Mouse (Mus musculus) hindbrain, embryonic 10.5 days (tissue): ENCODE data around the gene Csrnp3. TPM values are rescaled to one million over a fixed set of nuclear protein-coding genes. Genes with fewer than 3 reads are reported as not detected.
A peak's percentile ranks its signal among the peaks of the same experiment; 100 is the strongest.

ENCODE experiments used
- DNase-seq: peaks from one replicate; pipeline ENCODE4 v3.0.0-alpha.2; 2017; ENCODE audit warnings: low spot score
- H3K27ac ChIP-seq: fragments of 300-500 bp; sonication (generic); 2 replicates; pipeline ENCODE4 v1.5.1; 2016; ENCODE audit warnings: mild to moderate bottlenecking, moderate library complexity
- H3K27me3 ChIP-seq: fragments of 300-500 bp; sonication (generic); 2 replicates; pipeline ENCODE4 v1.6.1; 2016; ENCODE audit warnings: mild to moderate bottlenecking; ENCODE audit not compliant: poor library complexity, insufficient read depth, severe bottlenecking
- H3K36me3 ChIP-seq: fragments of 300-500 bp; sonication (generic); 2 replicates; pipeline ENCODE4 v1.6.1; 2016; ENCODE audit warnings: mild to moderate bottlenecking, moderate library complexity
- H3K4me1 ChIP-seq: fragments of 300-500 bp; sonication (generic); replicated peaks from 2 replicates; pipeline ENCODE4 v1.6.1; 2016; ENCODE audit warnings: mild to moderate bottlenecking
- H3K4me3 ChIP-seq: fragments of 300-500 bp; sonication (generic); 2 replicates; pipeline ENCODE4 v1.5.1; 2016; ENCODE audit warnings: mild to moderate bottlenecking, moderate library complexity
- H3K9me3 ChIP-seq: fragments of 300-500 bp; sonication (generic); 2 replicates; pipeline ENCODE4 v1.6.1; 2016; ENCODE audit warnings: mild to moderate bottlenecking, moderate library complexity
- WGBS: fragments of 180-500 bp; shearing (Covaris S2); methylation state at CpG from one replicate; pipeline ENCODE4 v1.1.7; 2016; 5-methylcytosine and 5-hydroxymethylcytosine counted together
- polyA plus RNA-seq: library from polyadenylated mRNA; unstranded; fragments of >200 nt; fragmentation: Nextera tagmentation; extraction: Ambion mirVana; gene quantifications from 2 replicates; pipeline ENCODE4 v1.2.1, GENCODE M21; 2016

Csrnp3 gene
- polyA plus RNA-seq, 1 experiment from 2014 or later = 12.3 TPM

DNA sequence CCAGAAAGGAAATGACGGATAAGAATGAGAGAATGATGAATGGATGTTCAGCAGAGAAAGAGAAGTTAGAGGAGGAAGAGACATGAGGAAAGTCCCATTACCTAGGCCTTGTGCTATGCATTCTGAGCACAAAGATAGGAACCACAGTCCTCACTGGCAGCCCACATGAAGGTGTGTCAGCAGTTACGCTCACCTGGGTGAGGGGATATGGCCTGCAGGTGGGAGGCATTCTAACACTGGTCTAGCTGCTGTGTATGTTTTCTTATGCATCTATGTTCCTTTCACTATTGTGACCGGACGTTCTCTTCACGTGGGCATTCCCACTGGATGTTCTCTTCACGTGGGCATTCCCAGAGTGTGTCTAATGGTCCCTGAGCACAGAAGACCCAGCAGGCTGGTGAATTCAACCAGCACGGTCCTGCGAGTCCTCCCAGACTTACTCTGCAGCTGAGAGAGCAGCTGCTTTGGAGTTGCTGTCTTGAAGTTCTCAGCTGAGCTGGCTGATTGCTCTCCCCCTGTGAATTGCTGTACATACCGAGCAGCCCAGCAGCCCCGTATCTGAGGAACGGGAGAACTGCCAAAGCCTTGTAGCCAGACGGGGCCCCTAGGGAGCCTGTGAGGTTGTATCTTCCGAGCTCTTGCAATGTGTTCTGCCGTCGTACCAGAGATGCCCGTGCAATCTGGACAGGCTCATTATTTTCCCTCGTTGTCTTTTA is 133.9 kb downstream of the Csrnp3 start:
- no peaks in the 10 kb centered on the region for H3K9me3 ChIP-seq
- peaks cover 35% of the 10 kb centered on the region for H3K4me1 ChIP-seq
- 58% methylated on average over 17 of the region's 17 CpGs for WGBS
- 0 out of 2 replicates have a peak, but pooled peaks cover 5% of the 10 kb centered on the region for H3K36me3 ChIP-seq
- no peak overlapping the region for H3K4me3 ChIP-seq
- no peaks in the 10 kb centered on the region for H3K27me3 ChIP-seq
- peak; percentile 33 for DNase-seq
- H3K27ac ChIP-seq = peak overlapping the region; percentile 76

DNA sequence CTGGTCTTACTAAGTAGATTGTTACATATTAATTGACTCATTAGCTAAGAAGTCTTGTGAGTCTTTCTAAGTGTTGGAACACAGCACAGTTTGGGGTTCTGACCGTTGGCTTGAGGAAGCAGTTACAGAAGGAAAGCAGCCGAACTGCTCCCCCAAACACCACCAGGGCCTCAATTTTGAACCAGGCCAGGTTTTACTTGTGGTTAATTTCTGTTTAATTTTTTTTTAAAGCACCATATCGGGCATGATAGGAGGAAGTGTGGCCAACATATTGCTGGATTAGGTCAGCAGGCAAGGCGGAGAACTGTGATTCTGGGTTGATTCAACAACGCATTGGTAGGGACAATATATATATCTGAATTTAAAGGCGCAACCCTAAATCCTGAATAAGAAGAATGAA is 135.9 kb downstream of the Csrnp3 start:
- Histone ChIP-seq H3K36me3 (0 out of 2 replicates have a peak, but pooled peaks cover 5% of the 10 kb centered on the region), H3K9me3 (no peaks in the 10 kb centered on the region), H3K27me3 (no peaks in the 10 kb centered on the region), H3K4me1 (peaks cover 27% of the 10 kb centered on the region), H3K27ac (no peak overlapping the region), H3K4me3 (no peak overlapping the region)
- WGBS = 95% methylated on average over 6 of the region's 6 CpGs
- DNase-seq = no peak

GRCm38 (mm10) chr2:65981965-65982364 is 136.4 kb downstream of the Csrnp3 start:
- DNase-seq = no peak
- Histone ChIP-seq H3K9me3 (no peaks in the 10 kb centered on the region), H3K4me1 (peaks cover 27% of the 10 kb centered on the region), H3K4me3 (no peak overlapping the region), H3K27ac (no peak overlapping the region), H3K27me3 (no peaks in the 10 kb centered on the region), H3K36me3 (0 out of 2 replicates have a peak, but pooled peaks cover 5% of the 10 kb centered on the region)
- 86% methylated on average over 4 of the region's 4 CpGs for WGBS

DNA sequence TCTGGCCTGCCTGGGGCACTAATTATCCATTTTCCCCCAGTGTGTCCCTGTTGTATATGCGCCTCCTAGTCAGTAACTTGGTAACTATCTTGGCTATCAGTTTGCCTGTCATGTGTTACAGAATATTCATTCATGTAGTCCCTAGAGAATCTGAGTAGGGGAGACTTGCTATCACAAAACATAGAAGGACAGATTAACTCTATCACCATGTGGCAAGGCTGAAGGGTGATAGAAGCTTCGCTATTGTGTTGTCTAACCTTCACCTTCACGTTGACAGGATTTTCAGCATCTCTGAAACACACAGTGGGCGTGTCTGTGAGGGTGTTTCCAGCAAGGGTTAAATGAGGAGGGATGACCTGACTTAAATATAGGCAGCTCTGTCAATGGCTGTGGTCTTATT is 140.1 kb downstream of the Csrnp3 start:
- H3K36me3 ChIP-seq = 0 out of 2 replicates have a peak, but pooled peaks cover 5% of the 10 kb centered on the region
- no peaks in the 10 kb centered on the region for H3K9me3 ChIP-seq
- 83% methylated on average over 4 of the region's 4 CpGs for WGBS
- DNase-seq = no peak
- H3K4me3 ChIP-seq = no peak overlapping the region
- no peak overlapping the region for H3K27ac ChIP-seq
- H3K4me1 ChIP-seq = peaks cover 9% of the 10 kb centered on the region; the same call in 1 of the 2 replicates
- no peaks in the 10 kb centered on the region for H3K27me3 ChIP-seq

- no peak for DNase-seq
- Histone ChIP-seq H3K4me1 (peaks cover 11% of the 10 kb centered on the region; the same call in 1 of the 2 replicates), H3K36me3 (0 out of 2 replicates have a peak, but pooled peaks cover 5% of the 10 kb centered on the region), H3K9me3 (no peaks in the 10 kb centered on the region), H3K27me3 (no peaks in the 10 kb centered on the region), H3K4me3 (no peak overlapping the region), H3K27ac (no peak overlapping the region)
- WGBS = 84% methylated on average over 6 of the region's 6 CpGs
Observed at GRCm38 (mm10) chr2:65987069-65987468, 141.5 kb downstream of the Csrnp3 start.

DNA sequence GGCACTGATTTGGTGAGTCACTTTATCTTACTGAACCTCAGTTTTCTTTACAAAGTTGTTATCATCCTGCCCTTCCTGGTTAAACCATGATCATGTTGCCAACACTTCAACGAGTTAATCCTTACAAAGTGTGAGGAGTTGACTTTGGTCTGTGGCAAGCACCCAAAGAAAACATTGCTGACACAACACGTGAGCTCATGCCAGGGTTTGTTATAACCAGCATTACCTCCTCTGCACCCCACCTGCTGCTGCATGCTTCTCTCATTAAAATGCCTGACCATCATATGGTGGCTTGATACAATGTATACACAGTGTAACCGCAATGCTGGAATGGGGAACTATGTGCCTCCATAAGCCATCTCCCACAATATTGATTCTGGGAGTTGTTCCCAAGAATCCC is 142.0 kb downstream of the Csrnp3 start:
- 0 out of 2 replicates have a peak, but pooled peaks cover 5% of the 10 kb centered on the region for H3K36me3 ChIP-seq
- WGBS = 82% methylated on average over 3 of the region's 3 CpGs
- H3K27me3 ChIP-seq = no peaks in the 10 kb centered on the region
- H3K9me3 ChIP-seq = no peaks in the 10 kb centered on the region
- no peak overlapping the region for H3K27ac ChIP-seq
- peaks cover 16% of the 10 kb centered on the region for H3K4me1 ChIP-seq
- DNase-seq = no peak
- no peak overlapping the region for H3K4me3 ChIP-seq

GRCm38 (mm10) chr2:65988788-65989187 is 143.2 kb downstream of the Csrnp3 start:
- Histone ChIP-seq H3K27me3 (no peaks in the 10 kb centered on the region), H3K9me3 (no peaks in the 10 kb centered on the region), H3K27ac (no peak overlapping the region), H3K4me1 (peaks cover 28% of the 10 kb centered on the region), H3K36me3 (no peaks in the 10 kb centered on the region), H3K4me3 (no peak overlapping the region)
- no peak for DNase-seq
- WGBS = 90% methylated on average over 3 of the region's 3 CpGs

DNA sequence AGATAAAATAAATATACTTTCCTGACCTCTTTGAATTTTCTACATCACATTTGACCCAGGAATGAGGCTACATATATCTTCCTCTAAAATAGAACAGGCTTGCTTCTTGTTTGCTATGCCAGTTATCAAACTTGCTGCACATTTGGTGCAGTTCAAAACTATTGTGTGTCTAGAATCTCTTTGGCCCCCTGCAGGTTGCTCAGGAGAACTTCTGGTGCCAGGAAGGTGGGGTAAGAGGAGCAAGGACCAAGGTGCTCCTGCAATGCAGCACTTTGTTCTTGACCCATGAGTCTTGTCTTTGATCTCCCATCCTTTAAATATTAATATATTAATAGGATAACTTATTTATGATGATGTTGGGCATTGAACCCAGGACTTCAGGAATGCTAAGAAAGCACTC is 144.5 kb downstream of the Csrnp3 start:
- Histone ChIP-seq H3K9me3 (no peaks in the 10 kb centered on the region), H3K27ac (no peak overlapping the region), H3K36me3 (no peaks in the 10 kb centered on the region), H3K27me3 (no peaks in the 10 kb centered on the region), H3K4me3 (no peak overlapping the region), H3K4me1 (peaks cover 40% of the 10 kb centered on the region)
- no peak for DNase-seq

DNA sequence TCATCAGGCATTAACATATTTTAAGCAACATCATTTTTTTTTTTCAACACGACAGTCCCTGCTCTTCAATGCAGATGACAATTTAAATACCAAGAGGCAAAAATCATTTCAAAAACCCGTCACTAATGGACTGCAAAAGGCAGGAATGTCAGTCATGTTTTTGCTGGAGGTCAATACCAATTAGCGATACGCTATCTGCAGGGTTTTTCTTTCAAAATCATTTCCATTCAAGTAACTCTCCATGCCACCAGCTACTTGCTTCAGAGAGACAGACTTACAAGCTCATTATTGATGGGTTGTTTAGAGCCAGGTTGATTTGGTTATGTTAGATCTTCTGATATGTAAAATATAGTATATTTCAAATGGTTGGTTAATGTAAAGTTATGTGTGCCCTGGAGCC is 145.2 kb downstream of the Csrnp3 start:
- Histone ChIP-seq H3K27me3 (no peaks in the 10 kb centered on the region), H3K9me3 (no peaks in the 10 kb centered on the region), H3K4me1 (peaks cover 46% of the 10 kb centered on the region), H3K36me3 (no peaks in the 10 kb centered on the region), H3K27ac (no peak overlapping the region), H3K4me3 (no peak overlapping the region)
- DNase-seq = no peak
- 53% methylated on average over 4 of the region's 4 CpGs for whole genome bisulfite sequencing

DNA sequence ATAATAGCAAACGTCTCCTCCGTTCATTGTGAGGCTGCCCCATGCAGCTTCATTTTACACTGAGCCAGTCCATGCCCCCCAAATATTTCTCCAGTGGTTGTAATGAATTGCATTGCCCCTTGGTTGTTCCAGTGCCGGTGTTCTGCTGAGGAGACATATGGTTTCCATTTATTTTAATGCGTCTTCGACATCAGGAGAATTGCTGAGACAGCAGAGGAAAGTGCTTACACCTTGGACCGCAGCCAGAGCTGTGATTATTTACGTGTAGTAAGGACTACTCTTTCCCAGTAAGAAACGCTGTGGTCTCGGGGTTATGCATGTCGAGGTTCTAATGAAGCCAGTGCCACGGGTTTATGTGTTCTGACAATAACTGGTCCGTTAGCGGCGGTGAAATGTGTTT is 147.8 kb downstream of the Csrnp3 start:
- no peaks in the 10 kb centered on the region for H3K27me3 ChIP-seq
- WGBS = 64% methylated on average over 14 of the region's 14 CpGs
- DNase-seq = peak; percentile 27
- H3K36me3 ChIP-seq = no peaks in the 10 kb centered on the region
- H3K9me3 ChIP-seq = no peaks in the 10 kb centered on the region
- peaks cover 52% of the 10 kb centered on the region for H3K4me1 ChIP-seq
- peak overlapping the region; percentile 66 for H3K27ac ChIP-seq
- no peak overlapping the region for H3K4me3 ChIP-seq

DNA sequence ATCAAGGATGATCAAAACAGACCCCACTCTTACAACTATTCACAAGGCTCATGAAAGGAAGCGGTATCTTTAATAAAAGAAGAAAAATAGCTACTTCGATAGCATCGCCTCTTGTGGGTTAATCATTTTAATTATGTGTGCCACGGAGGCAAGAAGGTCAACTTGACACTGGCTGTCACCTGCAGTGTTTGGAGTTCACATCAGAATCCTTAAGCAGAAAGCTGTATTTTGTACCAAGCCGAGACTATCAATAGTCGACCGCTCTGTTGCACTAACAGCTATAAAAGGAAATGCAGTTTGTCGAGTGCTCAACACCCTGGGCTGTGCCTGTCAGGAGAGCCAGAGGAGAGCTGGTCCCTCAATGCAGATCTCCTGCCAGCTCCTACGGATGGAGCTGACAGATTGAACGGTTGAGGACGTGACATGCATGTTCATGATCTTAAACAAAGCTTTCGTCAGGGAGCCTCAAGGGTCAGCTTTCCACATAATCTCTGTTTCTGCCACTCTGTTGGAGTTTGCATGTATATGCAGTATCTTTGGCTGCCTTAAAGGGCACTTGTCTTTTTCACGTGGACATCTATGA is 149.4 kb downstream of the Csrnp3 start:
- Histone ChIP-seq H3K4me1 (peaks cover 60% of the 10 kb centered on the region), H3K4me3 (peak overlapping the region; percentile 6; the same call in 1 of the 2 replicates), H3K27me3 (no peaks in the 10 kb centered on the region), H3K9me3 (no peaks in the 10 kb centered on the region), H3K27ac (peak overlapping the region; percentile 78), H3K36me3 (no peaks in the 10 kb centered on the region)
- WGBS = 32% methylated on average over 13 of the region's 13 CpGs
- peak; percentile 66 for DNase-seq

DNA sequence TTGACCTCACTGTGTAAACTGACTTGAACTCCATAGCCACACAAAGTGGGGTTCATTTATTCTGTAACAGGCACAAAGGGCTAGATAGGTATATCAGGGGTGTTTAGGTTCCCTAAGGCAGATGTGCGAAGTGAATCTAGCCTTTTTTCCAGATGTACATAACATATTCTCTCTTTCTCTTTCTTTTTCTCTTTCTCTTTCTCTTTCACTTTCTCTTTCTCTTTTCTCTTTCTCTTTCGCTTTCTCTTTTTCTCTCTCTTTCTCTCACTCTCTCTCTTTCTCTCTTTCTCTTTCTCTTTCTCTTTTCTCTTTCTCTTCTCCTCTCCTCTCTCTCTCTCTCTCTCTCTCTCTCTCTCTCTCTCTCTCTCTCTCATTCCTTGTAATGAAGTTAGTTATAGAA is 153.2 kb downstream of the Csrnp3 start:
- WGBS = 92% methylated on average over 2 of the region's 2 CpGs
- no peaks in the 10 kb centered on the region for H3K9me3 ChIP-seq

DNA sequence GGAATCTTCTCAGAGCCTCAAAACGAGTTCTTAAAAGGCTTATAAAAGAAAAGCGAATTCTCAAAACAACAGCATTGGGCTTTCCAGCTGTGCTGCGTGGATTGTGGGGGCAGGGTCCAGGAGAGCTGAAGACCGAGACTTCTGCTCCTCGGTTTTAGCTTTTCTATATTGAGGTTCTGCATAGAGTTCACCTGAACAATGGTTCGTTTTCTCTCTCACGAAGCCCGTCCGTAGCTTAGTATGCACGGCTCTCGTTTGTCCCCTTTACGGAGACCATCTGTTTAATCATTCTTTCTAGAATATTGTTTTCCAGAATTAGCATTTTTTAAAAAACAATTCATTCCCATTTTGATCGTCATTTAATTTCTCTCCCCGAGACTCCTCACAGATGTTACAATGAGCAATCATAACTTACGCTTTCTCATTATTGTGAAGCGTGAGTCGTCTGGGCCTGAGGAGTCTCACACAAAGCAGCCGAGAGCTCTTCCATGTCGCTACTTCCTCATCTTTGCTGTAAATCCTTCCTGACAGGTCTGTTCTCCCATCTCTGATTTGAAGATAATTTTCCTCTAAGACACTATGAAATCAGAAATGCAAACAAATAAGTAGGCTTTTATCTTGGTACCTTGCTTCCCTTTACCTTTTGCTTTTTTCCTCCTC is 163.6 kb downstream of the Csrnp3 start:
- WGBS = 87% methylated on average over 19 of the region's 19 CpGs
- no peaks in the 10 kb centered on the region for H3K9me3 ChIP-seq
- no peak overlapping the region for H3K4me3 ChIP-seq
- no peaks in the 10 kb centered on the region for H3K27me3 ChIP-seq
- H3K4me1 ChIP-seq = no peaks in the 10 kb centered on the region
- H3K27ac ChIP-seq = no peak overlapping the region
- no peak for DNase-seq
- H3K36me3 ChIP-seq = peaks cover 15% of the 10 kb centered on the region

More for the DNA sequence above, 153.2 kb downstream of the Csrnp3 start:
- no peak for DNase-seq
- Histone ChIP-seq H3K4me3 (no peak overlapping the region), H3K36me3 (peaks cover 15% of the 10 kb centered on the region), H3K4me1 (peaks cover 34% of the 10 kb centered on the region), H3K27ac (no peak overlapping the region), H3K27me3 (no peaks in the 10 kb centered on the region)
